Mouse (Mus musculus) liver, postnatal 0 days (tissue): ENCODE measurements around the gene Cobll1.

ENCODE experiments used
- CTCF ChIP-seq: sonication (generic); IDR thresholded peaks from 2 replicates; pipeline ENCODE4 v1.5.1; 2016; ENCODE audit warnings: antibody characterized with exemption, low read depth
- EP300 ChIP-seq: IDR thresholded peaks from 2 replicates; pipeline ENCODE4 v1.6.1; 2016; ENCODE audit warnings: antibody characterized with exemption, low read depth, mild to moderate bottlenecking

- TF ChIP-seq CTCF: no peak
- TF ChIP-seq EP300: no peak
These were observed 49.5 kb upstream of the Cobll1 start for GRCm38 (mm10) chr2:65288696-65289095.
